Mouse (Mus musculus): Measurements from ENCODE around the gene Gjb5.

GRCm38 (mm10) chr4:127327258-127327657 is 30.7 kb downstream of the Gjb5 start:
- no peak for TF ChIP-seq CHD2 (IDR thresholded peaks at IDR 0.05; ENCODE audit: low read depth, low read length)
- TF ChIP-seq HCFC1 (IDR thresholded peaks at IDR 0.05; ENCODE audit: borderline replicate concordance, insufficient read depth, low read length), result no peak
- no peak for TF ChIP-seq MAFK (IDR thresholded peaks at IDR 0.05; ENCODE audit: insufficient read depth, low read depth, low read length)
- TF ChIP-seq ZC3H11A (IDR thresholded peaks at IDR 0.05; ENCODE audit: borderline replicate concordance, low read depth, low read length), result no peak

Measured in ES-E14 (cell line).